Mouse (Mus musculus) kidney, adult 2 months (tissue): ENCODE data around the gene Cckbr. TPM values are rescaled to one million over a fixed set of nuclear protein-coding genes. Genes with fewer than 3 reads are reported as not detected.

Source experiments
- DNase-seq: peaks from one replicate; pipeline ENCODE4 v3.0.0; 2021
- H3K27ac ChIP-seq: fragments of 200-500 bp; 2 replicates; pipeline ENCODE4 v1.5.1; 2012; ENCODE audit warnings: low read depth, low read length, control low read depth, inconsistent platforms; ENCODE audit not compliant: insufficient read depth
- H3K27me3 ChIP-seq: fragments of 200-500 bp; replicated peaks from 2 replicates; pipeline ENCODE4 v1.6.1; 2012; ENCODE audit warnings: mild to moderate bottlenecking, moderate library complexity, low read length, inconsistent platforms; ENCODE audit not compliant: control insufficient read depth, insufficient read depth
- H3K36me3 ChIP-seq: fragments of 200-500 bp; 2 replicates; pipeline ENCODE4 v1.6.1; 2012; ENCODE audit warnings: mild to moderate bottlenecking, moderate library complexity, low read length, inconsistent platforms; ENCODE audit not compliant: control insufficient read depth, insufficient read depth
- H3K4me1 ChIP-seq: fragments of 200-500 bp; 2 replicates; pipeline ENCODE4 v1.6.1; 2011; ENCODE audit warnings: low read length; ENCODE audit not compliant: control insufficient read depth, insufficient read depth
- H3K4me3 ChIP-seq: fragments of 200-500 bp; 2 replicates; pipeline ENCODE4 v1.5.1; 2011; ENCODE audit warnings: mild to moderate bottlenecking, low read depth, low read length, control low read depth; ENCODE audit not compliant: insufficient read depth
- CTCF ChIP-seq: fragments of 200-500 bp; conservative IDR thresholded peaks from 2 replicates; pipeline ENCODE4 v1.5.1; 2011; ENCODE audit warnings: low read depth, mild to moderate bottlenecking, control low read depth, low read length, moderate library complexity, mixed read lengths; ENCODE audit not compliant: insufficient read depth, insufficient read length
- POLR2A ChIP-seq: fragments of 200-500 bp; IDR thresholded peaks from one replicate; pipeline ENCODE4 v1.6.1; 2011; ENCODE audit warnings: low read depth, low read length, control low read depth
- WGBS: fragments of 180-500 bp; shearing (Covaris S2); methylation state at CpG from one replicate; pipeline ENCODE4 v1.1.7; 2018; 5-methylcytosine and 5-hydroxymethylcytosine counted together
- polyA plus RNA-seq: library from polyadenylated mRNA; depleted of rRNA; stranded (reverse); fragments of >200 nt; gene quantifications from 2 replicates; pipeline ENCODE4 v1.2.3, GENCODE M21; 2012

Cckbr gene
- polyA plus RNA-seq, 1 experiment = 0.14 TPM

GRCm38 (mm10) chr7:105498854-105499492 lies 73.4 kb downstream of the Cckbr start:
- Histone ChIP-seq H3K4me1 (no peaks in the 10 kb centered on the region), H3K27me3 (no peaks in the 10 kb centered on the region), H3K27ac (no peak overlapping the region), H3K4me3 (no peak overlapping the region), H3K36me3 (no peaks in the 10 kb centered on the region)
- no peak for TF ChIP-seq CTCF
- TF ChIP-seq POLR2A = no peak
- DNase-seq = no peak
- WGBS = 62% methylated on average over 10 of the region's 10 CpGs

GRCm38 (mm10) chr7:105499676-105500075 lies 74.1 kb downstream of the Cckbr start:
- no peaks in the 10 kb centered on the region for H3K36me3 ChIP-seq
- WGBS = 88% methylated on average over 1 of the region's 1 CpGs
- no peak overlapping the region for H3K27ac ChIP-seq
- no peak for TF ChIP-seq CTCF
- no peak for TF ChIP-seq POLR2A
- H3K4me1 ChIP-seq = no peaks in the 10 kb centered on the region
- DNase-seq = no peak
- H3K27me3 ChIP-seq = no peaks in the 10 kb centered on the region
- H3K4me3 ChIP-seq = no peak overlapping the region

- Histone ChIP-seq H3K36me3 (no peaks in the 10 kb centered on the region), H3K4me3 (no peak overlapping the region), H3K27me3 (no peaks in the 10 kb centered on the region), H3K27ac (no peak overlapping the region), H3K4me1 (no peaks in the 10 kb centered on the region)
- TF ChIP-seq POLR2A (no peak), CTCF (no peak)
- DNase-seq = no peak
- whole genome bisulfite sequencing = 84% methylated on average over 4 of the region's 4 CpGs
These were observed 76.5 kb downstream of the Cckbr start for GRCm38 (mm10) chr7:105501984-105502383.

GRCm38 (mm10) chr7:105507257-105507656 lies 81.7 kb downstream of the Cckbr start:
- 70% methylated on average over 4 of the region's 4 CpGs for WGBS
- Histone ChIP-seq H3K36me3 (no peaks in the 10 kb centered on the region), H3K4me3 (no peak overlapping the region), H3K27me3 (no peaks in the 10 kb centered on the region), H3K27ac (no peak overlapping the region), H3K4me1 (no peaks in the 10 kb centered on the region)
- TF ChIP-seq CTCF (no peak), POLR2A (no peak)
- no peak for DNase-seq

- Histone ChIP-seq H3K4me3 (no peak overlapping the region), H3K27ac (no peak overlapping the region), H3K36me3 (no peaks in the 10 kb centered on the region), H3K27me3 (no peaks in the 10 kb centered on the region), H3K4me1 (no peaks in the 10 kb centered on the region)
- WGBS = 88% methylated on average over 5 of the region's 5 CpGs
- TF ChIP-seq CTCF (no peak), POLR2A (no peak)
- DNase-seq = no peak
These were observed 84.6 kb downstream of the Cckbr start for GRCm38 (mm10) chr7:105510143-105510542.

GRCm38 (mm10) chr7:105513845-105514291 lies 88.3 kb downstream of the Cckbr start:
- no peak overlapping the region for H3K4me3 ChIP-seq
- WGBS = 64% methylated on average over 5 of the region's 5 CpGs
- TF ChIP-seq POLR2A (no peak), CTCF (no peak)
- no peak overlapping the region for H3K27ac ChIP-seq
- H3K27me3 ChIP-seq = no peaks in the 10 kb centered on the region
- peaks cover 5% of the 10 kb centered on the region; the same call in 1 of the 2 replicates for H3K4me1 ChIP-seq
- no peaks in the 10 kb centered on the region for H3K36me3 ChIP-seq
- DNase-seq = no peak

- Histone ChIP-seq H3K27me3 (no peaks in the 10 kb centered on the region), H3K27ac (no peak overlapping the region), H3K36me3 (no peaks in the 10 kb centered on the region), H3K4me1 (peaks cover 5% of the 10 kb centered on the region; the same call in 1 of the 2 replicates), H3K4me3 (no peak overlapping the region)
- TF ChIP-seq POLR2A (no peak), CTCF (no peak)
- no peak for DNase-seq
- WGBS = 50% methylated on average over 5 of the region's 5 CpGs
These were observed 89.0 kb downstream of the Cckbr start for GRCm38 (mm10) chr7:105514561-105514960.
